Mouse (Mus musculus): ENCODE measurements around the gene Dand5.

Dand5 gene

DNA sequence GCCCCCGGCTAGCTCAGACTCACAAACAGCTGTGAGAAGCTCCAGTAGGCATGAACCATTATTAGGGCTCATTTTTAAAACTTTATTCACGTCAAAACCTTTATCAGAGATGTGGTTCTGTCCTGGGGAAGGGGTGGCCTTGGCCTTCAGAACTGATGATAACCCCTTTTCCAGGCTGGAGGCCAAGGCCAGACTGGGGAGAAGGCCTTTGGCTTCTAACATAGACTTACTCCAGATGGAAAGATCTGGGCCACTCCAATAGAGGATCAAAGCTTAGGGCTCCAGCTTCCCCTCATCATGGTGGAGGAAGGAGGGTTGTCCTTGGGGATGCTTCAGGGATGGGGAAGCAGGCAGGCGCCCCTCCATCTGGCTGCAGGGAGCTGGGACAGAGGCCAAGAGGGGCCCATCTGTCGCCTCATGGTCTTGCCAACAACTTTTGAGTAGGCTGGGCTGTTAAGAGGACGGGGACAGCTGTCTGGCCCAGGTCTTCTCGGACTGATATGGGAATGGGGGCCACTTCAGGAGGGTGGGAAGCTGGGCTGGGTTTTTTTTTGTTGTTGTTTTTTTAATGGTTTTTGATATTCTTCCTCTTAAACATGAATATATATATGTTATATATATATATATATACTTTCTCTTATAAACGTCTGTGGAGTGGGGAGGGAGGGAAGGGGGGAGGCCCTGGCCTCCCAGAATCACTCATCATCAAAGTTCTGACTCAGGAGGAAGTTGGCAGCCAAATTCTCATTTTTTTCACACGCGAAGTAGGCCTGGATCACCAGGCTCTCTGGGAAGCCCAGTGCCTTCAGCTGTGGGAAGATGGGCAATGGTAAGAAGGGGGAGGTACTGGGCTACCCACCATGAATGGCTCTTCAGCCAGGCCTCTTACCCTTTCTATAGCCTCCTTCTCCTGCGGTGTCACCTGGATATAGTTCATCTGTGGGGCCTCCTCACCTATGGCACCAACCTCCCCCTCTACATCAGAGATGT is 12.5 kb upstream of the Dand5 start:
- DNase-seq (ENCODE audit: low spot score) = no peak

- no peak for DNase-seq (ENCODE audit: low spot score)
These were observed 11.6 kb upstream of the Dand5 start for GRCm38 (mm10) chr8:84834002-84834865.

- no peak for DNase-seq (ENCODE audit: low spot score)
These were observed 10.4 kb upstream of the Dand5 start for GRCm38 (mm10) chr8:84832759-84833742.

DNA sequence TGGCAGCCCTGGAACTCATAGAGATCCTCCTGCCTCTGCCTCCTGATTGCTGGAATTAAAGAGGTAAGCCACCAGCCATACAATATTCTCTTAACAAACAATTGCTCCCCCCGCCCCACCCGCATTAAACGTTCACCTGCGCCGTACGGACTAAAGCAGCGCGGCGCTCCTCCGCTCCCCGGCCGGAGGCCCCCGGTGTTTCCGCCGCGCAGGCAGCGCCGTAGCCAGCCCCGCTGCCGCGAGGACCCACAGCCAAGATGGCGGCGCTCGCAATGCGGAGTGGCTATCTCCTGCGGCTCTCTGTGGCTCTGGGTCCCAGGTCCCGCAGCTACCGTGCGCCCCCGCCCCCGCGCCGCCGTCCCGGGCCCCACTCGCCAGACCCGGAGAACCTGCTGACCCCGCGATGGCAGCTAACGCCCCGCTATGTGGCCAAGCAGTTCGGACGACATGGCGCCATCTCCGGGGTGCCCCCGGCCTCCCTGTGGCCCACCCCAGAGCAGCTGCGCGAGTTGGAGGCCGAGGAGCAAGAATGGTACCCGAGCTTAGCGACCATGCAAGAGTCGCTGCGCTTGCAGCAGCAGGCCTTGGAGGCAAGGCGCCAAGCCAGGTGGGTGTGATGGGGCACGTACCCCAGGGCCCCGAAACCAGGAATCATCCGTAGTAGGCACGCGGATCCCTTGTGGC is 9.6 kb upstream of the Dand5 start:
- DNase-seq (ENCODE audit: low spot score) = peak; percentile 80

GRCm38 (mm10) chr8:84831490-84831889 is 8.9 kb upstream of the Dand5 start, which contains the start of gene Gadd45gip1:
TSS of gene Gadd45gip1 (plus strand) at chr8:84831522.
- peak; percentile 79 for DNase-seq (ENCODE audit: low spot score)

GRCm38 (mm10) chr8:84826518-84826917 is 3.9 kb upstream of the Dand5 start:
- peak; percentile 72 for DNase-seq (ENCODE audit: low spot score)

DNA sequence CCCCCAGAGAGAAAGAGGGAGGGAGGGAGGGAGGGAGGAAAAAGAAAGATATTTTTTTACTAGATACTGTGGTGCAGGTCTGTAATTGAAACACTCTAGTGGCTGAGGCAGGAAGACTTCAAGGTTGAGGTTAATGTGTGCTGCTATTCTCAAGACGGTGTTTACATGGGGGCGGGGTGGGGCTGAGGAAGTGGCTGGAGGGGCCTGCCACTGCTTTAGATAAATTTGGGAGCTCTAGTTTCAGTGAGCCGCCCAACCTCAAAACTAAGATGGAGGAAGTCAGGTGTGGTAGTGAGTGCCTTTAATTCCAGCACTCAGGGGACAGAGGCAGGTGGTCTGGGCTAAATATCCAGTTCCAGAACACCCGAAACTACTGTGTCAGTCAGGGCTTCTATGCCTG is 3.0 kb upstream of the Dand5 start:
- DNase-seq (ENCODE audit: low spot score) = no peak

- DNase-seq (ENCODE audit: low spot score) = no peak
These were observed 1.0 kb upstream of the Dand5 start for GRCm38 (mm10) chr8:84823653-84824052.

- DNase-seq (ENCODE audit: low spot score) = no peak
These were observed 6.5 kb downstream of the Dand5 start for GRCm38 (mm10) chr8:84816117-84816516.

- DNase-seq (ENCODE audit: low spot score) = peak; percentile 91
These were observed 7.1 kb downstream of the Dand5 start for GRCm38 (mm10) chr8:84815547-84815946.

GRCm38 (mm10) chr8:84814555-84815441 is 7.8 kb downstream of the Dand5 start:
- no peak for DNase-seq (ENCODE audit: low spot score)

- no peak for DNase-seq (ENCODE audit: low spot score)
These were observed 8.4 kb downstream of the Dand5 start for GRCm38 (mm10) chr8:84814240-84814554.

GRCm38 (mm10) chr8:84813830-84814229 is 8.8 kb downstream of the Dand5 start:
- DNase-seq (ENCODE audit: low spot score) = no peak

GRCm38 (mm10) chr8:84813059-84813458 is 9.6 kb downstream of the Dand5 start:
- peak; percentile 82 for DNase-seq (ENCODE audit: low spot score)

GRCm38 (mm10) chr8:84811303-84811702 is 11.3 kb downstream of the Dand5 start:
- no peak for DNase-seq (ENCODE audit: low spot score)

DNA sequence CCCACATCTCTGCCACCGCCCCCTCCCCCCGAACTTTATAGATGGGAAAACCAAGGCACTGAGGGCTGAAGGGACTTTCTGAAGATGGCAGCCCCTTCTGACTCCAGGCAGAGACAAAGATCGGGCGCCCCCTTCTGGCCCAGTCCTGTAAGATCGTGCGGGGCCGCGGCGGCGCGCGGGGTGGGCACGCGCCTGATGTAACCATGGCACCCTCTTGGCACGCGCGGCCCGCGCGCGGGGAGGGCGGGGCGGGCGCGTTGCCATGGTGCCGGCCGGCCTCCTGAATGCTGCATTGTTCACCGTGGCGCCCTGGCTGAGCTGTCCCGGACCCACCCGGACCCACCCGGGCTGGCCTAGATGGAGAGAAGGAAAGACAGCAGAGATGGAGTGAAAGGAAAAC is 11.7 kb downstream of the Dand5 start:
- DNase-seq (ENCODE audit: low spot score) = peak; percentile 77

- no peak for DNase-seq (ENCODE audit: low spot score)
These were observed 12.7 kb downstream of the Dand5 start for GRCm38 (mm10) chr8:84809941-84810280.

DNA sequence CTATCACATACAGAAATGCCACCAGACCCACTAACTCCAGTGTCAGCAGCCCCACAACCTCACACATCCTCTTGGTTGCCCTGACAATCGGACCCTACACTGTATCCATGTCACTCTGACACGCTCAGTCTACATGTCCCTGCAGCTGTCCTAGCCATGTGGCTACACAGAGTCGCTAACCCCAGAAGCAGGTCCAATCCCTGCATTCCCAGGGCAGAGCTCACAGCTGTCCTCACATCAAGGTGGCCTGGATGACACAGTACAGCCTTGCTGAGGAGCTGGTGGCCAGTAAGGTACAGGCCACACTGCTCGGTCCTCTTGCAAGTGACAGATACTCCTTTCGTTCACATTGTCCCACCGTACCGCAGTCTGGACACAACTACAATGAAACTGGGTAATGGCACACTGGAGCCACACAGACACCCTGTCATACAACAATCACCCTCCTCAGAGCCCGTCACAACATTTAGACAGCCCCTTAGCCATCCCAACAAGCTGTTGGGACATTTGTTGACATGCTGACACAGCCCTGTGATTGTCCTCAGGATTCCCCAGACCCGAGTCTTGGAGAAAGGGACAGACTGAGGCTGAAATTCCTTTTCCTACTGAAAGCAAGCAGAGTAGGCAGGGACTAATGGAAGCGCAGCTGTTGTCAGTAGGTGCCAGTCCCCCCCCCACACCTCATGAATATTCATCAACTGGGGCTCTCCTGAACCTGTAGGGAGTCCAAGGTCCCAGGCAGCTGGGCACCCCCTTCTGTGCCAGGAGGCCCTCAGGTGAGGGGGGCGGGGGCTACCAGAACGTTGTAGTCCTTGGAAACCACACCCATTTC is 13.3 kb downstream of the Dand5 start:
- no peak for DNase-seq (ENCODE audit: low spot score)

DNA sequence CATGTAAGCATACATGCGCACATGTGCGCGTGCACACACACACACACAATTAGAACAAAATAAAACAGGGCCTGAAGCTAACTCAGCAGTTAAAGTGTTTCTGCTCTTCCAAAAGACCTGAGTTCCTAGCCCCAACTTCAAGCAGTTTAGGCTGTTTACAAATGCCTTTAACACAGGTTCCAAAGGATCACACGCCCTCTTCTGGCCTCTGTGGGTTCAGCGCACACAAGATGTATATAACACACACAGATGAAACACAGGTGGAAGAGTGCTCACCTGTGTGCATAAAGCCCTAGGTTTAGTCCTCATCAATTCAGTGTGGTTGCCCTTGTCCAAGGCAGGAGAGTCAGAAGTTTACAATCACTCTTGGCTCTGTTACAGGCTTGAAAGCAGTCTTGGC is 16.6 kb downstream of the Dand5 start:
- no peak for DNase-seq (ENCODE audit: low spot score)

Measured in c-Kit-positive CD71-positive TER-119-positive erythroid progenitor cells, embryonic 14.5 days (primary cell).